Mouse (Mus musculus) liver, embryonic 16.5 days (tissue): Measurements from ENCODE around the gene Ccdc69. TPM values are rescaled to one million over a fixed set of nuclear protein-coding genes. Genes with fewer than 3 reads are reported as not detected.

ENCODE experiments used
- ATAC-seq: fragments of 200-750 bp; cut with Nextera tagmentation; 2 replicates; pipeline ENCODE4 v1.8.0; 2017; ENCODE audit warnings: low read depth, mild to moderate bottlenecking, moderate number of reproducible peaks, moderate library complexity
- H3K27ac ChIP-seq: fragments of 300-500 bp; sonication (generic); 2 replicates; pipeline ENCODE4 v1.5.1; 2014; ENCODE audit warnings: mild to moderate bottlenecking, low read length
- H3K27me3 ChIP-seq: fragments of 300-500 bp; sonication (generic); 2 replicates; pipeline ENCODE4 v1.6.1; 2014; ENCODE audit warnings: low read depth, low read length, mixed read lengths; ENCODE audit not compliant: control insufficient read depth, insufficient read depth
- H3K36me3 ChIP-seq: fragments of 300-500 bp; sonication (generic); 2 replicates; pipeline ENCODE4 v1.6.1; 2014; ENCODE audit warnings: mild to moderate bottlenecking; ENCODE audit not compliant: control insufficient read depth, insufficient read depth
- H3K4me1 ChIP-seq: fragments of 300-500 bp; sonication (generic); 2 replicates; pipeline ENCODE4 v1.6.1; 2014; ENCODE audit warnings: low read depth, low read length, mixed read lengths; ENCODE audit not compliant: control insufficient read depth
- H3K4me2 ChIP-seq: fragments of 300-500 bp; sonication (generic); 2 replicates; pipeline ENCODE4 v1.6.1; 2014; ENCODE audit warnings: low read depth, low read length, mixed read lengths
- H3K4me3 ChIP-seq: fragments of 300-500 bp; sonication (generic); 2 replicates; pipeline ENCODE4 v1.5.1; 2014; ENCODE audit warnings: low read depth, mild to moderate bottlenecking, low read length
- H3K9ac ChIP-seq: fragments of 300-500 bp; sonication (generic); 2 replicates; pipeline ENCODE4 v1.6.1; 2014; ENCODE audit warnings: low read depth, low read length
- H3K9me3 ChIP-seq: fragments of 300-500 bp; sonication (generic); replicated peaks from 2 replicates; pipeline ENCODE4 v1.6.1; 2016; ENCODE audit warnings: low read length; ENCODE audit not compliant: control insufficient read depth
- WGBS: fragments of 180-500 bp; shearing (Covaris S2); extraction: QIAGEN DNeasy Blood & Tissue Kit; methylation state at CpG from one replicate; pipeline ENCODE4 v1.1.7; 2014; ENCODE audit not compliant: insufficient replicate concordance; 5-methylcytosine and 5-hydroxymethylcytosine counted together
- polyA plus RNA-seq: library from polyadenylated mRNA; unstranded; fragments of >200 nt; fragmentation: Nextera tagmentation; extraction: Ambion mirVana; gene quantifications from 2 replicates; pipeline ENCODE4 v1.2.1, GENCODE M21; 2015

Ccdc69 gene
- polyA plus RNA-seq, 1 experiment from 2014 or later = 1.3 TPM

DNA sequence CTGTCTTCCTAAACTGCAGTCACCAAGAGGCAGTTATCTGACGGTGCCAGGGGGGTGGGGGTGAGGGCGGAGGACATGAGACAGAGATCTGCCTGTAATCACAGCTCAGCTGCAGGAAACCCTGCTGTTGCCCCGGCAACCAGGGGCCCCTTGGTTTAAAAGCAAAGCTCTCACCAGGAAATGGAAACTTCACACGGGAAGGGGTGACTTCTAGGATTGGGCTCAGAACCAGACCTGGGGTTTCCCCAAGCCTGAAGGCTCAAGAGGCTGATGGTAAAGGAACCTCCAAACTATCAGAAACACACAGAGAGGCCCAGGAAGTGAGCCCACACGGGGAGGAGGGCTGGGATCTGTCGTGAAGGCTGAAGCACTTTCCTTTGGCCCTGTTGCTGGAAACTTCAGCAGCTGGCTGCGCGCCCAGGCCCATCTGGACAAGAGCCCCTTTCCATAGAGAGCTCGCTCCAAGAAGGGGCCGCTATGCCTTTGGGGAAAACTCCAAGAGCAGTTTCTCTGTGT, 54.8 kb downstream of the Ccdc69 start:
- H3K4me2 ChIP-seq = peak overlapping the region; percentile 14; the same call in 1 of the 2 replicates
- ATAC-seq = peak; percentile 70
- no peaks in the 10 kb centered on the region for H3K9me3 ChIP-seq
- H3K27ac ChIP-seq = peak overlapping the region; percentile 61
- H3K36me3 ChIP-seq = peaks cover 2% of the 10 kb centered on the region; the same call in 1 of the 2 replicates
- H3K27me3 ChIP-seq = no peaks in the 10 kb centered on the region
- peaks cover 32% of the 10 kb centered on the region for H3K4me1 ChIP-seq
- H3K9ac ChIP-seq = no peak overlapping the region
- 7% methylated on average over 10 of the region's 10 CpGs for WGBS
- H3K4me3 ChIP-seq = no peak overlapping the region

DNA sequence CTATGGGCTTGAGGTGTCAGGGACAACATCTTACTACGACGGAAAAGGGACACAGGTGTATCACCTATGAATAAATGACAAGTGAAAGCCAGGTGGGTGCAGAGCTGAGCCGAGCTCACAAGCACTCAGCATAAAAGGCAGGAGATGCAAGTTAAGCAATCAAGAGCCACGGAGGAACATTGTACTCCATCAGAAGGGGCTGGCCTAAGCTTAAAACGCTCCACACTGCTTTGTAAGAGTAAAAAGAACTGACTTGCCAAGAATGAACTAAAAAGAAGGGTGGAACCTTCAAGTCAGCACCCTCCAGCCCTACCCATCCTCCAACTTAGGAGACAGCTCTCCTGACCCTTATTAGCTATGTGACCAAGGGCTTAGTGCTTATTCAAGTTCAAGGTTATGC, 55.4 kb downstream of the Ccdc69 start:
- Histone ChIP-seq H3K4me2 (no peak overlapping the region), H3K9me3 (no peaks in the 10 kb centered on the region), H3K4me1 (peaks cover 32% of the 10 kb centered on the region), H3K27ac (peak overlapping the region; percentile 61), H3K4me3 (no peak overlapping the region), H3K27me3 (no peaks in the 10 kb centered on the region), H3K36me3 (peaks cover 2% of the 10 kb centered on the region; the same call in 1 of the 2 replicates), H3K9ac (no peak overlapping the region)
- no peak for ATAC-seq
- 45% methylated on average over 5 of the region's 5 CpGs for WGBS

DNA sequence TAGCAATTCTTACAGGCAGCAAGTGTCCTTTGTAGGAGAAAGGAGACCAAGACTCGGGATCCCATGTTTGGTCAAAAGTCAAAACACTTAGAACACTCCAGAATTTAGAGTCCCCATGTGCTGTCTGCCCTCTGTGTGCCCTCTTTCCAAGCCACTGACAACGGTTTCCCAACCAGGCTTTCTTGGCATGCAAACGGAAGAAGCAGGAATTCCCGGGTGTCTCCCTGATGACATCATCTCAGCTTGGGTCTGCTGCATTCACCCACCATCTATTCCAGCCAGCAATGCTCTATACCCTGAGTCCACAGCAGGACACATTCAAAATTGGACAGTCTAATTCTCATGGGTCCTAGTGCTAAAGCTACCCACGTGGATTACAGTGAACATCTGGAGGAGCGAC, 56.1 kb downstream of the Ccdc69 start:
- peaks cover 32% of the 10 kb centered on the region for H3K4me1 ChIP-seq
- H3K4me3 ChIP-seq = no peak overlapping the region
- H3K9ac ChIP-seq = no peak overlapping the region
- H3K9me3 ChIP-seq = no peaks in the 10 kb centered on the region
- no peak overlapping the region for H3K27ac ChIP-seq
- no peak for ATAC-seq
- no peak overlapping the region for H3K4me2 ChIP-seq
- no peaks in the 10 kb centered on the region for H3K27me3 ChIP-seq
- WGBS = 53% methylated on average over 6 of the region's 6 CpGs
- peaks cover 2% of the 10 kb centered on the region; the same call in 1 of the 2 replicates for H3K36me3 ChIP-seq

DNA sequence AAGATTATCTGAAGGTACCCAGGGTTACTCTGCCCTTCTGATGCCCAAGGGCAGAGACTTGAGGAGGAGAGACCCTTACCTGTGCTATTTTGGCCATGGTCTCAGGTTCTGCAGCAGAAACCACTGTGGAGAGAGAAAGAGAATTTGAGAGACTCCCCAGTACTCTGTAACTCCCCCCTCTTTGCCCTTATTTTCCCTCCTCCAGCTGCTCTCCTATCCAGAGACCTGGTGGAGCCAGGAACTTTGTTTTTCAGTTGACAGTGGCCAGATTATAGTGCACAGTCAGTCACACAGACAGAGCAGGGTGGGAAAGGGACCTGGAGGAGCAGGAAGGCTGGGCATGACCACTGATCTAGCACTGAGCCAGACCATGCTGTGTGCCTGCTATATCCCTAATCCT, 56.5 kb downstream of the Ccdc69 start:
- peaks cover 32% of the 10 kb centered on the region for H3K4me1 ChIP-seq
- peaks cover 2% of the 10 kb centered on the region; the same call in 1 of the 2 replicates for H3K36me3 ChIP-seq
- H3K9me3 ChIP-seq = no peaks in the 10 kb centered on the region
- no peak overlapping the region for H3K4me3 ChIP-seq
- H3K9ac ChIP-seq = no peak overlapping the region
- ATAC-seq = no peak
- H3K27ac ChIP-seq = no peak overlapping the region
- H3K4me2 ChIP-seq = no peak overlapping the region
- no peaks in the 10 kb centered on the region for H3K27me3 ChIP-seq

DNA sequence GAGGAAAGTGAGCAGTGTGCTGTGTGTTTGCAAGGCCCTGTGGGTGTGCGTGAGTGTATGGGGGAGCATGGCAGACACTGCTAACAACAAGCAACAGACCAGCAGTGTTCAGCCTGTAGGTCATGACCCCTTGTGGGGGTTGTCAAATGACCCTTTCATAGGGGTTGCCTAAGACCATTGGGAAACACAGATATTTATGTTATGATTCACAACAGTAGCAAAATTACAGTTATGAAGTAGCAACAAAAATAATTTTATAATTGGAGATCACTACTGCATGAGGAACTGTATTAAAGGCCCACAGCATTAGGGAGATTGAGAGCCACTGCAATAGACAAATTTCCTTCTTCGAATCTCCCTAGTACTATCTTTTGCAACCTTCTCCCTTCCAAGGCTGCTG, 58.2 kb downstream of the Ccdc69 start:
- H3K27ac ChIP-seq = no peak overlapping the region
- H3K36me3 ChIP-seq = peaks cover 2% of the 10 kb centered on the region; the same call in 1 of the 2 replicates
- no peak overlapping the region for H3K4me3 ChIP-seq
- H3K4me2 ChIP-seq = no peak overlapping the region
- no peaks in the 10 kb centered on the region for H3K9me3 ChIP-seq
- no peaks in the 10 kb centered on the region for H3K27me3 ChIP-seq
- H3K4me1 ChIP-seq = peaks cover 29% of the 10 kb centered on the region
- 64% methylated on average over 2 of the region's 2 CpGs for WGBS
- no peak overlapping the region for H3K9ac ChIP-seq
- peak; percentile 40; the same call in 1 of the 2 replicates for ATAC-seq

DNA sequence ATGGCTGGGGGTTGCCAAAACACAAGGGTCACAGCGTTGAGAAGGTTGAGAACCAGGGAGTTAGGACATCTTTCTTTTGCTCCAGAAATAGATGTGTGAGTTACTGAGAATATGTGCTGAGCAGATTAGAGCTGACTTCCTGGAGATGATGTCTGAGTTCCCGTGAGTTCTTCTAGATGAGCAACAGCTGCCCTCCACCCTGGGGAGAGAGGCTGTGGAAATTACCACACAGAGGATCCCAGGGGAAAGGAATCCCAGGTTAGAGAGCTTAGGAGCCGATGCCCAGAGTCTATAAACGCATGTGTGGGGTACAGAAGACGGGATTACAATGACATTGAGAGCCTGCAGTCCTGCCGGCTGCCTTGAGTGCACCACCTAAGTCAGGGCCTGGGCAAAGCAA, 59.9 kb downstream of the Ccdc69 start:
- Histone ChIP-seq H3K4me1 (peaks cover 17% of the 10 kb centered on the region), H3K4me2 (no peak overlapping the region), H3K27ac (no peak overlapping the region), H3K9me3 (no peaks in the 10 kb centered on the region), H3K4me3 (no peak overlapping the region), H3K9ac (no peak overlapping the region), H3K36me3 (peaks cover 2% of the 10 kb centered on the region; the same call in 1 of the 2 replicates), H3K27me3 (no peaks in the 10 kb centered on the region)
- 63% methylated on average over 6 of the region's 6 CpGs for WGBS
- ATAC-seq = no peak

DNA sequence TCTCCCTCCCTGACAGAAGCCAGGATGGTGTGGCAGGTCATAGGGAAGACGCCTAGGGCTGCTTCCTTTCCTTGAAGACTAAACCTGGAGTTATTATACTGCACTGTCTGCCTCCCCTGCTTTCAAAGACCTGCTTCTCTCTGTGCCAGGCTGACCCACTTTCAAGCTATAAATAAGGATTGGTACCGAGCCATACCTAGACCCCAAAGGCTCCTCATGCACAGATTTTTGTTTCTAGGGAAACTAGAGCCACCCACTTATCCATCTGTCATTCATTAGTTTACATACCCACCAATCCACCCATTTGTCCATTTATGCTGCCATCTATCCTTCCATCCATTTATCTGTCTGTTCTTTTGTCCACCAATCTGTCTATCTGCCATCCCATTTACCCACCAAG, 60.7 kb downstream of the Ccdc69 start:
- H3K4me1 ChIP-seq = peaks cover 9% of the 10 kb centered on the region
- ATAC-seq = no peak
- 49% methylated on average over 2 of the region's 2 CpGs for WGBS

DNA sequence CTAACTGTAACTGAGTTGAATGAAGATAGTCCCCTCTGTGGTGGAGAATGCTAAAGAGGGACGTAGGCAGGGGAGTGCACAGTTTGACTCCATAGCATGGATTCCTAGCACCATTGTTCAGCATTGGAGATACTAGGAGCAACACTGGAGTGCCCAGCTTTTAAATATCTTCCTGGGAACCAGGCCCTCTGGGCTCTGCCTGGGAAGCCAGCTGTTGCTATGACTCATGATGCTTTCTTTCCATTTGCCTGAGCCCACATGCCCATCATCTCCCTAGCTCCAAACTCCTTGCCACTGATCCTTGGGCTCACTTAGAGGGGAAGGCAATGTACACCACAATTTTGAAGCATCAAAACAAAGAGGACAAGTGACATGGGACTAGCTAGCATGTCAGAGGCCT, 61.2 kb downstream of the Ccdc69 start:
- Histone ChIP-seq H3K27me3 (no peaks in the 10 kb centered on the region), H3K9ac (no peak overlapping the region), H3K4me1 (peaks cover 7% of the 10 kb centered on the region), H3K9me3 (no peaks in the 10 kb centered on the region), H3K27ac (no peak overlapping the region), H3K4me2 (no peak overlapping the region), H3K4me3 (no peak overlapping the region), H3K36me3 (peaks cover 2% of the 10 kb centered on the region; the same call in 1 of the 2 replicates)
- no peak for ATAC-seq
- 74% methylated on average over 1 of the region's 1 CpGs for WGBS

More for the DNA sequence above, 60.7 kb downstream of the Ccdc69 start:
- no peak overlapping the region for H3K9ac ChIP-seq
- H3K4me2 ChIP-seq = no peak overlapping the region
- no peaks in the 10 kb centered on the region for H3K27me3 ChIP-seq
- H3K27ac ChIP-seq = no peak overlapping the region
- no peaks in the 10 kb centered on the region for H3K9me3 ChIP-seq
- H3K4me3 ChIP-seq = no peak overlapping the region
- peaks cover 2% of the 10 kb centered on the region; the same call in 1 of the 2 replicates for H3K36me3 ChIP-seq

DNA sequence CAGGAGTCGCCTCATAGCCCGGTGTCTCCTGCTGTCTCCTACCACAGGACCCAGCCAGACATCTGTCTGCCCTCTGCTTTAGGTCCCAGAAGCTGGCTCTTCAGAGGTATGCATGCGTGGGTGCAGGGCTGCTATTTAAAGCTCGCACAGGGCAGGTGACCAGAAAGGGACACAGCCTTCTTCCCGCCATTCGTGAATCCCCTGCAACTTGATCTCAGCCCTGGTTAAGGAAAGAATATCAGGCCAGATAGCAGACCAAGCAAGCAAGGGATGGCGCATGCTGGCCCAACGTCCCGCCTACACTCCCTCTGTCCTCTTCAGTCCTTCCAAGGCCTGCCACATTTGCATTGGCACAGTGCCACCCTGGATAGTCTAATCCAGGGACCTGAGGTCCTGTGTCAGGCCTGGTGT, 62.1 kb downstream of the Ccdc69 start:
- no peaks in the 10 kb centered on the region for H3K27me3 ChIP-seq
- H3K27ac ChIP-seq = no peak overlapping the region
- peaks cover 7% of the 10 kb centered on the region for H3K4me1 ChIP-seq
- no peaks in the 10 kb centered on the region for H3K9me3 ChIP-seq
- 58% methylated on average over 9 of the region's 9 CpGs for WGBS
- peak; percentile 65 for ATAC-seq
- H3K4me2 ChIP-seq = no peak overlapping the region
- H3K4me3 ChIP-seq = no peak overlapping the region
- H3K9ac ChIP-seq = no peak overlapping the region
- peaks cover 2% of the 10 kb centered on the region; the same call in 1 of the 2 replicates for H3K36me3 ChIP-seq
